Mouse (Mus musculus): ENCODE results near the gene Phactr1.

Phactr1 gene

DNA sequence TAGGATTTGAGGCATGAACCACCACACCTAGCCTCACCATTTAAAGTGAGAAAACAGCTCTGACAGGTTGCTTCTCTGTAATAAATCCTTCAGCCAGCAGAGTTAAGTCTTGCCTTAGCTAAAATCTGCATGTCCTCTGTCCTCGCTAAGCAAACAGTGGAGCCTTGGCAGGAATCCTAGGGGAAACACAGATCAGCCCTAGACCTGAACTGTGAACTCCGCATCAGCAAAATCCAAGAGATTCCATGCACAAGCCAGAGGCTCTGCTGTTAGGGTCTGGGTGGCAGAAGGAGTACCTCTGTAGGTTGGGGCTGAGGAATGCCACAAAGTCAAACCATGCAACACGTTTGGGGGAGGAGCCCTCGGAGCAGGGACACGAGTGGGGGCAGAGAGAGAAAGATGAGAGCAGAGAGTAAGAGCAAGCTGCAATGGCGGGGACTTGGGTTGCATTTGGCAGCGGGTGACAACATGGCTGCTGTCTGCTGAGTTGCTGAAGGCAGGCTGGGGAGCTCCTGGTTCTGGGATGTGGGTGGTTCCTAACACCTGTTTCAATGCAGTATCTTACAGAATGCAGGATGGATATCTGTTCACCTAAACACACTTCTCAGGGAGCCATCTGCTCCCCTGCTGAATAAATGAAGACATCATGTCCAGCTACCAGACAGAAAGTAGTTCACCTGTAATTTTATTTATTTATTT lies 464.4 kb downstream of the Phactr1 start:
- no peak for DNase-seq

- DNase-seq = no peak
These were observed 466.3 kb downstream of the Phactr1 start for GRCm38 (mm10) chr13:43146515-43147258.

DNA sequence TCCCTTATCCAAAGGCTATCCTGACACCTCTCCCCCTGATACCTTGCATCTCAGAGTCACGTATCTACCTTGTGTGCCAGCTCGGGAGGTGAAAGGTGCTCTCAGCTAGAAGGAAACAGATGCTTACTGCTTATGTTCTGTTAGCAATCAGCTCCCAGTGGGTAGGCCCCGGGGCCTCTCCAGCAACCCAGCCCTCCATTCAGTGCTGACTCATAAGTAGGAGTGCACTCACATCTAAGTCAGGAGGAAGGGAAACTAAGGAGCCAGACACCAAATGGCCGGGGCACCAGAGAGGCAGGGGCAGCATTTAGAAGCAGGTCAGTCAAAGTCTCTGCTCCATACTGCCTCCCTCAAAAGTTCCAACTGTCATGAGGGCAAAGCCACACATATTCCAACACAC lies 468.3 kb downstream of the Phactr1 start:
- DNase-seq = no peak

GRCm38 (mm10) chr13:43149661-43150060 lies 469.2 kb downstream of the Phactr1 start:
- DNase-seq = no peak

DNA sequence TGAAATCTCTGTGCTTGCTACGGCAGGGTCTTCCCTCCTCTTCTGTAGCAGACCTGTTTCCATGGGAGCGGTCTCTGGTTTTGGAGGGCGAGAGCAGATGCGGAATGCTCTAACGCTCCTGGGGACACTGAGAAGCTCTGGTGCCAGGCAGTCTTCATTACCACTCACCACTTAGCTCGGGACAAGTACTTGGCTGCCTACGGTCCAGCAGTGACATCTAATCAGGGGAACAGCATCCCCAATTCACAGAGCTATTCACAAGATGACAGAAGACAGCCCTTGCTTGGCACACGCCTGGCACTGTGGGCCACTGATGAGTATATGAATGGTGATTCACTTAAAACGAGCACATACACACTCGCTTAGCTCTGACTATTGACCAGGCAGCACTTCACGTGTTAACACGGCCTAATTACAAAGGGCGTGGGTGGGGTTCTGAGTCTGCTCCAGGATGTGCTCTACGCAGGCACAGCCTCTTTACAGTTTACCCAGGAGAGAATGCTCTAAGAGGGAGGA lies 471.6 kb downstream of the Phactr1 start:
- no peak for DNase-seq

- DNase-seq = no peak
These were observed 476.9 kb downstream of the Phactr1 start for GRCm38 (mm10) chr13:43157370-43157769.

DNA sequence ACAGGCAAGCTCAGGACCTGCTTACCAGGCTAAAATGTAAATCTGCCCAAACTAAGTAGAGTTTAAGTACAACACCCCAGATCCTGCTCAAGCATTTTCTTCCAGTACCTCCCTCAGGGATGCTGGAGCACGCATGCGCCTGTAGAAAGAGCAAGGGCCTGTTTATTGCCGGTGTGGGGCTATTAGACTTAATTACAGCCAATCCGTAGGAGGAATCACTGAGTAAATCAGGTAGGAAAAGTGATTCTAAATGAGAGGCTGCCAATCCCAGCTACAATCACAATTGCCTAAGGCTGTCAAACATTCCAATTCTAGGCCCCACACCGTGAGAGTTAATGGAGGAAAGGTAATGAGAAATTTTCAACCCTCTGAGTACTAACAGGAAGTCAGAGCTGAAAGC lies 477.9 kb downstream of the Phactr1 start:
- DNase-seq = no peak

- DNase-seq = no peak
These were observed 479.0 kb downstream of the Phactr1 start for GRCm38 (mm10) chr13:43159429-43159828.

- DNase-seq = no peak
These were observed 487.3 kb downstream of the Phactr1 start for GRCm38 (mm10) chr13:43167721-43168120.

- peak; percentile 100 for DNase-seq
These were observed 490.7 kb downstream of the Phactr1 start, which contains the start of gene Tbc1d7 for GRCm38 (mm10) chr13:43171020-43171710. Gene Tbc1d7, minus strand, starts transcription at chr13:43171501.

DNA sequence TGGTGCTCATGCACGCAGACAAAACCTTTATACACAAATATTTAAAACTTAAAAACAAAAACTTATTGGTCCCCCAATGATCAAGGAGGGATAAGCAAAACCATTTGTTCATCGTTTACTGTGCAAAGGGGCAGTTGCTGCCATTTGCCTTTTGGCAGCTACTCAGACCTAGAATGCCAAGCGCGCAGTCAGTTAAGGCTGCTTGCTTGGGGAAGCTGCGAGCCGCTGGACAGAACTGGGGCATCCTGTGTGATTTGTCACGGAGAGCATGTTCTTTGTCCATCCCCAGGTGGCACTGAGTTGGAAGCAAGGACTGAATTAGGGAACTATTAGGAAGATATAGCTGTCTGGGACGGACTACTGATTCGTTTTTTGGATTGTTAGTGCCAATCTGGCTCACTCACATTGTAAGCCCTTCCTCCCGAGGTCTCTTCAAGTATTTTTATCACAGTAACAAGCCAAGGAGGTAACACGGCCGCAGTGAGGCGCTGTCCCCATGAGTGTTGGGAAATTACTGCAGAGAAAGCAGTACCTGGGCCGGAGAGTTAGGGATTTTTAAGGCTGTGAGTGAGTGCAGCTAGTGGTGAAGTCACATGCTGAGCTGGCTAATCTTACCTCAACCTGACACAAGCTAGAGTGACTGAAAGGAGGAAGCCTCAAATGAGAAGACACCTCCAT lies 491.8 kb downstream of the Phactr1 start:
- peak; percentile 62 for DNase-seq

- peak; percentile 82 for DNase-seq
These were observed 492.8 kb downstream of the Phactr1 start for GRCm38 (mm10) chr13:43173262-43173661.

DNA sequence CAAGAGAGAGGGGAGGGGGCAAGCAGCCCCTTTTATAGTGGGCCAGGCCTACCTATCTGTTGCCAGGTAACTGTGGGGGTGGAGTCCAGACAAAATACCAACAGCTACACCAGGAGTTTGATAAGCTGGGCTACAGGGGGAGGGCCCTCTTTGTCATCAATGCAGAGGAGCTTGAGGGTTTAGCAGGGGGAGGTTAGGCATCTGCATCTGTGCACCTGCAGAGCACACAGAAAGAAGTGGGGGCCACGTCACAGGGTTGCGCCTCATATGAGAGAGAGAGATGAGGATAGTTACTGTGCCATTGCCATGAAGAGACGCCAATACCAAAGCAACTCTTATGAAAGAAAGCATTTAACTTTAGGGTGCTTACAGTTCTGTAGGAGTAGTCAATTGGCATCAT lies 496.3 kb downstream of the Phactr1 start:
- peak; percentile 29 for DNase-seq

GRCm38 (mm10) chr13:43177317-43177716 lies 496.9 kb downstream of the Phactr1 start:
- no peak for DNase-seq

- DNase-seq = no peak
These were observed 500.7 kb downstream of the Phactr1 start for GRCm38 (mm10) chr13:43181104-43181503.

GRCm38 (mm10) chr13:43182465-43183201 lies 502.2 kb downstream of the Phactr1 start:
- DNase-seq = peak; percentile 93

GRCm38 (mm10) chr13:43183248-43184055 lies 503.0 kb downstream of the Phactr1 start:
- DNase-seq = peak; percentile 37

DNA sequence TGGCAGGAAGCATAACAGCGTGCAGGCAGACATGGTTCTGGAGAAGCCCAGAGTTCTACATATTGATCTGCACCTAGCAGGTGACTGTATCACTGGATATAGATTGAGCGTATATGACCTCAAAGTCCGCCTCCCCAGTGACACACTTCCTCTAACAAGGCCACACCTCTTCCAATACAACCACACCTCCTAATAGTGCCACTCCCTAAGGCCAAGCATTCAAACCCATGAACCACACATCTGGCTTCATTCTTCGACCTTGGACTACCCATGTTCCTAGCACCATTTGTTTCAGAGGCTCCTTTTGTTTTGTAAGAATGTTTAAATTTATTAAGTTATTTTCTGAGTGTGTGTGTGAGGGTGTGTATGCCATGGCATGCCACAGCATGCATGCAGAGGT lies 507.3 kb downstream of the Phactr1 start:
- no peak for DNase-seq

Data from thymus, postnatal 4 days (tissue).